Mouse (Mus musculus) embryonic fibroblast, embryonic 13.5 days (primary cell): Measurements from ENCODE around the gene Hnrnpr. TPM values are rescaled to one million over a fixed set of nuclear protein-coding genes. Genes with fewer than 3 reads are reported as not detected.

Experiments
- H3K27ac ChIP-seq: 2 replicates; pipeline ENCODE4 v1.5.1; 2012; ENCODE audit warnings: low read length, control low read depth, inconsistent platforms; ENCODE audit not compliant: insufficient read depth
- H3K4me1 ChIP-seq: 2 replicates; pipeline ENCODE4 v1.6.1; 2011; ENCODE audit warnings: low read length; ENCODE audit not compliant: control insufficient read depth, insufficient read depth
- H3K4me3 ChIP-seq: 2 replicates; pipeline ENCODE4 v1.5.1; 2011; ENCODE audit warnings: mild to moderate bottlenecking, control low read depth, low read length; ENCODE audit not compliant: insufficient read depth
- CTCF ChIP-seq: IDR thresholded peaks from 2 replicates; pipeline ENCODE4 v1.5.1; 2011; ENCODE audit warnings: mild to moderate bottlenecking, control low read depth, low read length, moderate library complexity, borderline replicate concordance; ENCODE audit not compliant: insufficient read depth
- POLR2A ChIP-seq: IDR thresholded peaks from 2 replicates; pipeline ENCODE4 v1.6.1; 2011; ENCODE audit warnings: low read depth, mild to moderate bottlenecking, control low read depth, low read length, moderate library complexity
- polyA plus RNA-seq: library from polyadenylated mRNA; stranded (reverse); fragments of >200 nt; gene quantifications from 2 replicates; pipeline ENCODE4 v1.2.4, GENCODE M21; 2011; ENCODE audit warnings: low read depth; ENCODE audit not compliant: missing spikeins, insufficient read length

The Hnrnpr gene
- polyA plus RNA-seq: 88.0 and 105 TPM in 2 replicates

DNA sequence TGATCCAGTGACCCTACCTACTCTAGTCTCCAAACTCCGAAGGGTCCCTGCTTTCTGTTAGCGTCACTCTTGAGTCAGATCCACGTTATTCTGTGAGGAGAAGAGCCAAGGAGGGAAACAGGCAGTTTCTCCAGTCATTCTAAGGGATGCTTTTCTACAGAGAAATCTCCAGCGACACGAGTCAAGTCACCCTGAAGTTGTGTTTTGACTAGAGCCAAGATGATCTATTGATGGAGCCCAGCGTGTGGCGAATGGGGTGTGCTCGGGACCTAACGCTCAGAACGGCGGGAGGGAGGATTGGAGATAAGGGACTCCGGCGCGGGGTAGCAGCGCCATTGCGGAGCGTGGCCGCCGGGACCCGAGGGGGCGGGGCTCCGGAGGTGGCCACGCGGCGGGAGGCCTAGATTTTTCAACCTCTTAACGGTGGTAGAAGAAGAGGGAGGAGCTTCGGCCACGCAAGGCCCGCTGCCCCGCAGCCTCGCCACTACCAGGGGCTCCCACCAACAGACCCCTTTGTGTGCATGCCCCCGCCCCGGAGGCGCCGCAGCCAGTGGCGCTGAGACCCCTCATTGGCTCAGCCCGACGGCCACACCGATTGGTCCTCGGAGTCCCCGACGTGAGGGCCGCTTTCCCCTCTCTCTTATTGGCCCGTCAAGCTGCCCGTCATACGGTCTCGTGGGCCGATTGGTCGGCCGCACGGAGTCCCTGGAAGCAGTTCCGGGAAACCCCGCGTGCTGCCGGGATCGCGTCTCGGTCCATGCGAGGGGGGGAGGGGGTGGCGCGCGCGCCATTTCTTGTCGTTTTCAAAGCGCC, at the start of gene Hnrnpr:
Gene Hnrnpr, plus strand, starts transcription at position 714 of the 813 bp plus-strand sequence.
- peak within 1 kb of the TSS; percentile 95 for H3K4me3 ChIP-seq
- H3K27ac ChIP-seq: peak within 1 kb of the TSS; percentile 76
- TF ChIP-seq POLR2A (peak; percentile 63), CTCF (no peak)
- H3K4me1 ChIP-seq: peaks cover 7% of the 10 kb centered on the region

GRCm38 (mm10) chr4:136261912-136262311, 48.8 kb upstream of the Hnrnpr start:
- H3K27ac ChIP-seq: no peak overlapping the region
- no peak overlapping the region for H3K4me3 ChIP-seq
- H3K4me1 ChIP-seq: no peaks in the 10 kb centered on the region
- no peak for TF ChIP-seq POLR2A
- no peak for TF ChIP-seq CTCF

- TF ChIP-seq POLR2A (no peak), CTCF (no peak)
- no peaks in the 10 kb centered on the region for H3K4me1 ChIP-seq
- H3K4me3 ChIP-seq: no peak overlapping the region
- no peak overlapping the region for H3K27ac ChIP-seq
Observed at GRCm38 (mm10) chr4:136263555-136263954, 47.2 kb upstream of the Hnrnpr start.

DNA sequence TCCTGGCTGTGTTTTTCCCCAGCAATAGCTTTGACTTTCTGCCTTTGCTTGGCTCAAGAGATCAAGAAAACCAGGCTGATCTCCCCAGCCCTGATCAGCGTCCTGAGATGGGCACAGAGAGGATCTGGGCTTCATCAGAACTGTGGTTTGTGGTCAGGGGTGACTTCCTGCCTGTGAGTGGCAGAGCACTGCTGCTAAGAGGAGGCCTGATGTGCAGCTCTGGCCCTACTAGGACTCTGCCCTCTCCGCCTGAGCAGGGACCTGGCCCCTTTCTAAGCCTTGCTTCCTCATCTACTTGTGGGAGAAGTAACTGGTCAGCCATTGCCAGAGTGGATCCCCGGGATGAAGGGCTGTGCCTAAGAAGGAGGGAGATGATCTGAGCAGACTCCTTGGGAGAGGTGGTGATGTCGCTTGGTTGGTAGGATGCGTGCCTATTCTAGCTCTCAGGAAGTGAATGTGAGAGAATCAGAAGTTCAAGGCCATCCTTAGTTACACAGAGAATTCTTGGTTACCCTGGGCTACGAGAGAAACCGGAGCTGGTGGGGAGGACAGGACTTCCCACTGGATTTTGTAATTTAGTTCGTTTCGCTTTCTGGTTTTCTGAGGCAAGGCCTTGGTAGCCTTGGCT, 43.9 kb upstream of the Hnrnpr start:
- Histone ChIP-seq H3K4me3 (no peak overlapping the region), H3K4me1 (no peaks in the 10 kb centered on the region), H3K27ac (no peak overlapping the region)
- TF ChIP-seq CTCF: no peak
- no peak for TF ChIP-seq POLR2A

- Histone ChIP-seq H3K27ac (no peak overlapping the region), H3K4me3 (no peak overlapping the region), H3K4me1 (no peaks in the 10 kb centered on the region)
- TF ChIP-seq POLR2A (no peak), CTCF (no peak)
Observed at GRCm38 (mm10) chr4:136268912-136269311, 41.8 kb upstream of the Hnrnpr start.

GRCm38 (mm10) chr4:136270648-136271047, 40.1 kb upstream of the Hnrnpr start:
- H3K4me3 ChIP-seq: no peak overlapping the region
- TF ChIP-seq CTCF: no peak
- no peak for TF ChIP-seq POLR2A
- no peak overlapping the region for H3K27ac ChIP-seq
- no peaks in the 10 kb centered on the region for H3K4me1 ChIP-seq

- peaks cover 6% of the 10 kb centered on the region for H3K4me1 ChIP-seq
- no peak for TF ChIP-seq CTCF
- no peak for TF ChIP-seq POLR2A
- no peak overlapping the region for H3K4me3 ChIP-seq
- H3K27ac ChIP-seq: no peak overlapping the region
Observed at GRCm38 (mm10) chr4:136281097-136281496, 29.6 kb upstream of the Hnrnpr start.

GRCm38 (mm10) chr4:136281611-136282010, 29.1 kb upstream of the Hnrnpr start:
- Histone ChIP-seq H3K27ac (no peak overlapping the region), H3K4me1 (peaks cover 6% of the 10 kb centered on the region), H3K4me3 (no peak overlapping the region)
- TF ChIP-seq CTCF (no peak), POLR2A (no peak)

GRCm38 (mm10) chr4:136282621-136283480, 27.9 kb upstream of the Hnrnpr start:
- H3K27ac ChIP-seq: no peak overlapping the region
- TF ChIP-seq POLR2A (no peak), CTCF (no peak)
- peaks cover 6% of the 10 kb centered on the region for H3K4me1 ChIP-seq

DNA sequence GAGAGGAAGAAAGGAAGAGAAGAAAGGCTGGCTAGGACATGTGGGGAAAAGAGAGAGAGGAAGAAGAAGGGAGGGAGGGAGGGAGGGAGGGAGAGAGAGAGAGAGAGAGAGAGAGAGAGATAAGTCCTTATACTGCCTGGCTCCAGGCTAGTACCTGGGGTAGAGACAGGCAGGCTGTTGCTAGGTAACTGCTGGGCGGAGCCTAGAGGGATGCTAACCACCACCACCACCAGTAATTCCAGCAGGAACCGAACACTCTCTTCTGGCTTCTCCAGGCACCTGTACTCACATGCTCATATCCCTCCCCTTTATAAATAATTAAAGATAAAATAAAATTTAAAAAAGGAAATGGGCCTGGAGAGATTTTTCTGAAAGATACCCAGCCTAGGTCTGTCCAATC, 27.0 kb upstream of the Hnrnpr start:
- H3K4me3 ChIP-seq: no peak overlapping the region
- H3K4me1 ChIP-seq: peaks cover 6% of the 10 kb centered on the region
- no peak for TF ChIP-seq POLR2A
- no peak for TF ChIP-seq CTCF
- no peak overlapping the region for H3K27ac ChIP-seq

More at GRCm38 (mm10) chr4:136282621-136283480, 27.9 kb upstream of the Hnrnpr start:
- no peak overlapping the region for H3K4me3 ChIP-seq
